Mouse (Mus musculus) layer of hippocampus, adult 2 months (tissue): ENCODE data around the gene Itpkb. TPM values are rescaled to one million over a fixed set of nuclear protein-coding genes. Genes with fewer than 3 reads are reported as not detected.

ENCODE experiments used
- DNase-seq, 2 experiments: peaks; one replicate each; pipeline ENCODE4 v3.0.0; 2022; ENCODE audit warnings: low spot score in 2 of 2
- H3K27ac ChIP-seq: fragments of 200-600 bp; 2 replicates; pipeline ENCODE4 v1.8.1; 2022
- H3K4me3 ChIP-seq: fragments of 200-600 bp; 2 replicates; pipeline ENCODE4 v1.8.1; 2022; ENCODE audit warnings: mild to moderate bottlenecking
- CTCF ChIP-seq: fragments of 200-600 bp; conservative IDR thresholded peaks from 2 replicates; pipeline ENCODE4 v1.8.1; 2022; ENCODE audit warnings: antibody characterized with exemption, mild to moderate bottlenecking, moderate library complexity
- total RNA-seq, 2 experiments: library from RNA; stranded (reverse); gene quantifications; 2 replicates each; pipeline ENCODE4 v1.2.3; 2021

The Itpkb gene
- total RNA-seq, 2 experiments from 2014 or later, result 26.3 to 28.3 TPM

- Histone ChIP-seq H3K4me3 (no peak overlapping the region), H3K27ac (no peak overlapping the region)
- no peak for DNase-seq
- 0 out of 2 replicates have a peak, but pooled peaks have one; percentile 8 for TF ChIP-seq CTCF
Measured at GRCm38 (mm10) chr1:180417118-180417517, 86.8 kb downstream of the Itpkb start.

DNA sequence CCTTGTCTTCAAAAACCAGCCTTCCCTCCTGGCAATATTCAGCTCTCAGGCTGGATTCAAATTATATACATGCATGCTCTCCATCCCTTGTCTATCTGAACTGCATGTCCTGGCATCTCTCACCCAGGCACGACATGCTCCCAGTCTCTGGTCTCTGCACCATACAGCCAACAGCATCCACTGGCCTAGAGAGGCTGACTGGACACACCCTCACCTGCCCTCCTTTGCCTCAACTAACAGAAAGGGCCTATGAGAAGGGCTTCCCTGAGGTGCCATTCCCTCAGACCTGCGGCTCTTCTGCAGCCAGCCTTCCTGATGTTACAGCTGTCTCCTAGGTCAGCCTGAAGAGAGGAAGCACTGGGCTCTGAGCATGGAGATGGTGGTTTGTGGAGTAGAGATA, 88.8 kb downstream of the Itpkb start:
- Histone ChIP-seq H3K27ac (no peak overlapping the region), H3K4me3 (no peak overlapping the region)
- DNase-seq, result no peak
- no peak for TF ChIP-seq CTCF

DNA sequence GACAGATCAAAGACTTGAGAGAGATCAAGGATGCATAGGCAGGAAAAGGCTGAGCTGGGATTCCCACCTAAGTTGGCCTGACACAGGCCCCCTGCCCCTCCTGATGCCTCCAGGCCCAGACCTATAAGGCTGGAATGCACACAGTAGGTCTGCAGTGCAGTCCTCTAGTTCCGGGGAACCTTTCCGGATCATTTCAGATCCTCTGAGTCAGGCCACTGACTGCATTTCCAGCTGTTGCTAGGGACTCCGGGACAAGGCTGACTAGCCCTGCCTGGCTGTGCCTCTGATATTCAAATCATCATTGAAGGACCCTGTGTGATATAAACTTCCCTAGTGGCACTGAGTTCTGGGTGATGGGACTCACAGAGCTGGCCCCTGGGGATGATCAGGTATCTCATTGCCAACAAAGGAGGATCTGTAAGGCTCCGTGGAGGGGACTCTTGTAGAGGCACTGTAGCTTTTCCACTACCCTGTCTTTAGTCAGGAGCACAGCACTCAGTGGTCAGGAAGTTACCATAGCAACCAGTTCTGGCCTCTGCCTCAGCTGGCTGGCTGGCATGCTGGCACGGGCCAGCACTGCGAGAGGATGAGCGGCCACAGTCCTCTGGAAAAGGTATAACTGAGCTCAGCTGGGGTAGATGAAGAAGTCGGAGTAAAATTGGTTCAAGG, 90.3 kb downstream of the Itpkb start:
- Histone ChIP-seq H3K4me3 (no peak overlapping the region), H3K27ac (peak overlapping the region; percentile 65)
- peak; percentile 13; the same call in 1 of the 2 replicates for TF ChIP-seq CTCF
- DNase-seq, result peak in 1 of 2 experiments; percentile 39

DNA sequence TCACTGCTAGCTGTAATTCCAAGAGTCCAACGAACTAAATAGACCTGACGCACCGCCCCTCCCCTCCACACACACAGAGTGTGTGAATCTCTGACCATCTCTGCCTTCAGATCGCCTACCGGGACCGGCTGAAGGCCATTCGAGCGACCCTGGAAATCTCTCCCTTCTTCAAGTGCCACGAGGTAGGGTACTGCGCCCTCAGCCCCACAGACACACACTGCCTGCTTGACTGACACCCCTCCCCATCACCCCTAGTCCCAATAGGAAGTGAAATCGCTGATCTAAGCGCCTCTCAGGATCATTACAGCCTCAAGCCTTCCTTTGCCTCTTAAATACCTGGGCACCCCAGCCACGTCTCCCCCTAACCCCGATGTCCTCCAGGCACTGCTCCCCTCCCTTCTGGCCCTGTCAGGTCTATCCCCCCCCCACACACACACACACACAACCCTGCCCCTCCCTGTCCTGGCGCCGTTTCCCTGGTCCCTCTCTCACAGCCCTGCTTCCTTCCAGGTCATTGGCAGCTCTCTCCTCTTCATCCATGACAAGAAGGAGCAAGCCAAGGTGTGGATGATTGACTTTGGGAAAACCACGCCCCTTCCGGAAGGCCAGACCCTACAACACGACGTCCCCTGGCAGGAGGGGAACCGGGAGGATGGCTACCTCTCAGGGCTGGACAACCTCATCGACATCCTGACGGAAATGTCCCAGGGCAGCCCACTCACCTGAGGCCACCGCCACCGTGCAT, 91.1 kb downstream of the Itpkb start:
- peak overlapping the region; percentile 65 for H3K27ac ChIP-seq
- TF ChIP-seq CTCF, result no peak
- DNase-seq, result no peak
- no peak overlapping the region for H3K4me3 ChIP-seq

GRCm38 (mm10) chr1:180422076-180422828, 92.0 kb downstream of the Itpkb start:
- peak; percentile 97 for TF ChIP-seq CTCF
- H3K27ac ChIP-seq, result peak overlapping the region; percentile 59
- DNase-seq, result peak; percentile 73 to 81
- no peak overlapping the region for H3K4me3 ChIP-seq

DNA sequence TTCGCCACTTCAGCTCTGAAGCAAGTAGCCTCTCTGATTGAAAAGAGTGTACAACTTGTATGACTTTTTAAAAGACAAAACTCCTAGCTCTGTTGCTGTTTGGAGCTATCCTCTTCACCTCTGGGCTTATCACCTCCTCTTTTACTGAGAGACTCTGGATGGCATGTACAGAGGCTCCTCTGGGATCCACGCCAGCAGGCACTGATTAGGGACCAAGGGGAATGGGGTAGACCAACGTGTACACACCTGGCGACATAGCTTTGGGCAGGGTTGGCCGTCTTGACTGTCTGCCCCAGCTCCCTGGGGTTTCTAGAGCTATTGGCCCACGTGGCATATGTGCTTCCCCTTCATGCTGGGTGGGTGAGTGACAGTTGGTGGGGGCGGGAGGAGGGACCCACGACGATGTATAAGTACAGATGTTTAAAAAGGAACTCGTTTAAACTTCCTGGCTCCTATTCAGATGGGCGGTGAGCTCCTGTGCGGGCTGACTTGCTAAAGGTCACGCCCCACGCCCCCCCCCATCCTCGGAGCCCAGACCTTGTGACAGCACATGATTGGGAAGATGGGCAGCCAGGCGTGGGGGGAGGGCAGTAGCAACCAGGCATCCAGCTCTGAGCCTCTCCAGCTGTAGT, 92.8 kb downstream of the Itpkb start:
- Histone ChIP-seq H3K4me3 (no peak overlapping the region), H3K27ac (peak overlapping the region; percentile 59; the same call in 1 of the 2 replicates)
- no peak for TF ChIP-seq CTCF
- no peak for DNase-seq

GRCm38 (mm10) chr1:180423931-180424330, 93.6 kb downstream of the Itpkb start:
- Histone ChIP-seq H3K27ac (peak overlapping the region; percentile 18; the same call in 1 of the 2 replicates), H3K4me3 (no peak overlapping the region)
- TF ChIP-seq CTCF, result no peak
- no peak for DNase-seq

DNA sequence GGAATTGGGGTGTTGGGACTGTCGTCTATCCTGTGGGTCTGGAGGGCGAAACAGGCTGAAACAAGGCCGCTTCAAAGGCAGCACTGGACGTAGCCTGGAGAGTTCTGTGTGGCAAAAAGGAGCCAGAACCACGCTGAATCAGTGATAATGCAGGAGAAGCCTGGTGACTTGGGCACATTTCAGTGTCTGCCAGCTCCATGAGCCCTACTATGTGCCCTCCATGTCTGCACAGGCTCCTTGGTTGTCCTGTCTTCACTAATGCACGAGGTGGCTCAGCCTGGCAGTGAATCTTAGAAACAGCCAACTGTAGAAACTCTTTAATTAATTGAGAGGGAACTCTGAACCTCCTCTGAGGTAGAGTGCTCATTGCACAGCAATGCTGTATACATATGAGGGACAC, 96.1 kb downstream of the Itpkb start:
- no peak for TF ChIP-seq CTCF
- DNase-seq, result no peak
- no peak overlapping the region for H3K4me3 ChIP-seq
- no peak overlapping the region; the same call in 1 of the 2 replicates for H3K27ac ChIP-seq

- no peak overlapping the region; the same call in 1 of the 2 replicates for H3K4me3 ChIP-seq
- TF ChIP-seq CTCF, result no peak
- DNase-seq, result peak; percentile 70 to 72
- H3K27ac ChIP-seq, result peak overlapping the region; percentile 80
Measured at GRCm38 (mm10) chr1:180427685-180428084, 97.4 kb downstream of the Itpkb start.

- Histone ChIP-seq H3K27ac (peak overlapping the region; percentile 80), H3K4me3 (no peak overlapping the region; the same call in 1 of the 2 replicates)
- peak; percentile 100 for TF ChIP-seq CTCF
- DNase-seq, result peak; percentile 69 to 81
Measured at GRCm38 (mm10) chr1:180428101-180428712, 97.9 kb downstream of the Itpkb start.

- H3K27ac ChIP-seq, result peak overlapping the region; percentile 80
- TF ChIP-seq CTCF, result no peak
Measured at GRCm38 (mm10) chr1:180428871-180429270, 98.6 kb downstream of the Itpkb start.

DNA sequence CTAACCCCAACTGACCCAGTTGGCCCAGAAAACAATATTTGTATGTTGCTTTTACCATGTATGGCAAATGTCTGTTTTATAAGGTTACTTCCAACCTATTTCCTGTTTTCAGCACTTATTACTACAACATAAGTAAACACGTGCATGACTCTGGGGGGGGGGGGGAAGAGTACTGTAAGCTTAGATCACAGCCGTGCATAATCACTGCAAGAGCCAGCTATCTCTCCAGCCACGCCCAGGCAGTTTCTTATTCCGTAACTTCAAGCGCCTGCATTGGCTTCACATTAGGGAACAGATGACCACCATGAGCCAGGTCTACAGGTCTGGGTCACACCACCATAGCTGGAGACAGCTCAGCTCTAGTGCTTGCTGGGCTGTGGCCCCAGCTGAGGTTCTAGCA, 99.5 kb downstream of the Itpkb start:
- no peak for TF ChIP-seq CTCF
- H3K27ac ChIP-seq, result 0 out of 2 replicates have a peak overlapping the region, but pooled peaks have one; percentile 32
- H3K4me3 ChIP-seq, result no peak overlapping the region
- DNase-seq, result no peak

More at GRCm38 (mm10) chr1:180428871-180429270, 98.6 kb downstream of the Itpkb start:
- H3K4me3 ChIP-seq, result no peak overlapping the region
- DNase-seq, result no peak
